Mouse (Mus musculus): Measurements from ENCODE around the gene Nlrp2. TPM values are rescaled to one million over a fixed set of nuclear protein-coding genes. Genes with fewer than 3 reads are reported as not detected.

Gene Nlrp2
- polyA plus RNA-seq (2012; rRNA removed): not detected in 2 replicates

GRCm38 (mm10) chr7:5350935-5351334, at the start of gene Nlrp2:
Gene Nlrp2 (minus strand): TSS chr7:5351035.

GRCm38 (mm10) chr7:5350237-5350636, 598 bp downstream of the Nlrp2 start, which contains the start of gene Gm5065:
Gene Gm5065 (plus strand): TSS chr7:5350537.

Other genes with a start within 250 kb of the Nlrp2 start
- not detected in 2 replicates for gene Rfpl4, start 234.1 kb downstream of the Nlrp2 start, polyA plus RNA-seq (2012; rRNA removed)
- 0.28 and 0.36 TPM in 2 replicates for gene Rasl2-9, start 225.1 kb downstream of the Nlrp2 start, polyA plus RNA-seq (2012; rRNA removed)
- not detected in 2 replicates for gene Vmn1r55, start 201.4 kb downstream of the Nlrp2 start, polyA plus RNA-seq (2012; rRNA removed)
- not detected in 2 replicates for gene Vmn1r56, start 154.3 kb downstream of the Nlrp2 start, polyA plus RNA-seq (2012; rRNA removed)
- gene Vmn1r57, start 132.5 kb downstream of the Nlrp2 start, polyA plus RNA-seq (2012; rRNA removed): not detected in 2 replicates
- gene Gm5065, start 498 bp downstream of the Nlrp2 start, polyA plus RNA-seq (2012; rRNA removed): not detected in 2 replicates
- not detected in 2 replicates for gene Vmn1r58, start 62.4 kb upstream of the Nlrp2 start, polyA plus RNA-seq (2012; rRNA removed)
- not detected in 2 replicates for gene Vmn1r59, start 105.7 kb upstream of the Nlrp2 start, polyA plus RNA-seq (2012; rRNA removed)
- not detected in 2 replicates for gene Vmn2r28, start 142.9 kb upstream of the Nlrp2 start, polyA plus RNA-seq (2012; rRNA removed)
- not detected in 2 replicates for gene Vmn1r60, start 196.3 kb upstream of the Nlrp2 start, polyA plus RNA-seq (2012; rRNA removed)

All from central nervous system, embryonic 14 days (tissue).